Mouse (Mus musculus): ENCODE measurements at regions not wholly inside any gene's neighbourhood (a gene's known extent, or its start where the extent isn't known, plus 50 kb on each side); places are given as distances from the start of the nearest gene placed in this dataset.

GRCm38 (mm10) chr19:54616924-54617323 is 510.1 kb downstream of the Gpam start:
- Histone ChIP-seq H3K27me3 (ENCODE audit: control insufficient read depth, insufficient read depth, low read length) (no peaks in the 10 kb centered on the region), H3K4me1 (ENCODE audit: control insufficient read depth, insufficient read depth, insufficient read length, low read length) (no peaks in the 10 kb centered on the region), H3K27ac (ENCODE audit: insufficient read depth, low read depth, low read length) (no peak overlapping the region), H3K4me3 (ENCODE audit: low read depth, low read length) (no peak overlapping the region), H3K36me3 (ENCODE audit: control insufficient read depth, insufficient read depth, low read length) (no peaks in the 10 kb centered on the region)
- WGBS = 49% methylated on average over 4 of the region's 4 CpGs
- TF ChIP-seq CTCF (IDR thresholded peaks at IDR 0.05; ENCODE audit: extremely low read depth, insufficient read length, insufficient replicate concordance, low read depth, low read length) (no peak), POLR2A (IDR thresholded peaks at IDR 0.05; ENCODE audit: low read depth, low read length) (no peak)
